Mouse (Mus musculus): ENCODE data around the gene Nfkbib.
A peak's percentile ranks its signal among the peaks of the same experiment; 100 is the strongest.

DNA sequence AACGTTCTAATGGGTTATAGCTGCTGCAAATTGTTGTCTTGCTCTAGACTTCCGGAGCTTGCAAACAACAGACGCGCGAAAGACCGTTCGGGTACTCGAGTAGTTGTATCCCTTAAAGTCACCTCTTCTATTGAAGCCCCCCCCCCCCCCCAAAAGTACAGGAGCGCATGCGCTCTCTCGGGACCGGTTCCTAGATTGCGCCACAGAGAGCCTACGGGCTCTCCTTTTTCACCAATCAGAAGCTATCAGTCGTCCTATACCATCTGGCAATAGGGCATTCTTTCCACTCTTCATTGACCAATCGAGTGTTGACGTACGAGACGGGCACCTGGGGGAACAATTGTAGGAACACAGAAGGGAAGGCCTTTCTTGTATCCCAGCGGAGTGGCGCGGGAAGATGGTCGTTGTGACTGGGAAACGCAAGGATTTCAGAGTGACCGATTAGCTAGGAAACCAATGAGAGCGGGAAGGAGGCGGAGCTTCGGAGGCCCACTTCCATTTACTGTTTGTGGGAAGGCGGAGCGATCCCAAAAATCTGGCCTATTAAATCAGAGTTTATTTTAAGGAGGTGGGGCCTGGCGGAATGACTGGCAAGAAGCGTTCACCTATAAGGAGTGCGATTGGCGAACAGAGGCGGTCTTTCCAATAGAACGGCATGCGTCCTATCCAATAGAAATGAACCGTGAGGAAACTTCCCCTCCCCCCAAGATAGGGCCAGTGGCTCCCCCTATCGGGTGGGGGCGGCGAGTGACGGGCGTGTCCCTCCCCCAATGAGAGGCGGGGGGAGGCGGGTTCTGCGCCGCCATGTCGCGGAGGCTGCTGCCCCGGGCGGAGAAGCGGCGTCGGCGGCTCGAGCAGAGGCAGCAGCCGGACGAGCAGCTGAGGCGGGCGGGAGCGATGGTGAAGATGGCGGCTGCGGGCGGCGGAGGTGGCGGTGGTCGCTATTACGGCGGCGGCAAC is 43.1 kb upstream of the Nfkbib start:
- TF ChIP-seq POLR2A (IDR thresholded peaks at IDR 0.05; ENCODE audit: low read depth, low read length): peak; percentile 61
- peak; percentile 48; the same call in 1 of the 2 replicates for TF ChIP-seq CTCF (conservative IDR thresholded peaks at IDR 0.05; ENCODE audit: insufficient read depth, insufficient read length, low read depth, low read length)
